Mouse (Mus musculus) T-helper 17 cell (primary cell): ENCODE measurements around the gene Trim11.

ENCODE experiments used
- in situ Hi-C, 2 experiments: fragments of 300-600 bp; cut with MboI, MseI; formaldehyde crosslinking; loops; 1 replicate in 1 of 2; 2 replicates in 1 of 2; pipeline ENCODE4 v1.15.1; 2025; ENCODE audit warnings: high pct_unique_total_duplicates in 2 of 2

The Trim11 gene

DNA sequence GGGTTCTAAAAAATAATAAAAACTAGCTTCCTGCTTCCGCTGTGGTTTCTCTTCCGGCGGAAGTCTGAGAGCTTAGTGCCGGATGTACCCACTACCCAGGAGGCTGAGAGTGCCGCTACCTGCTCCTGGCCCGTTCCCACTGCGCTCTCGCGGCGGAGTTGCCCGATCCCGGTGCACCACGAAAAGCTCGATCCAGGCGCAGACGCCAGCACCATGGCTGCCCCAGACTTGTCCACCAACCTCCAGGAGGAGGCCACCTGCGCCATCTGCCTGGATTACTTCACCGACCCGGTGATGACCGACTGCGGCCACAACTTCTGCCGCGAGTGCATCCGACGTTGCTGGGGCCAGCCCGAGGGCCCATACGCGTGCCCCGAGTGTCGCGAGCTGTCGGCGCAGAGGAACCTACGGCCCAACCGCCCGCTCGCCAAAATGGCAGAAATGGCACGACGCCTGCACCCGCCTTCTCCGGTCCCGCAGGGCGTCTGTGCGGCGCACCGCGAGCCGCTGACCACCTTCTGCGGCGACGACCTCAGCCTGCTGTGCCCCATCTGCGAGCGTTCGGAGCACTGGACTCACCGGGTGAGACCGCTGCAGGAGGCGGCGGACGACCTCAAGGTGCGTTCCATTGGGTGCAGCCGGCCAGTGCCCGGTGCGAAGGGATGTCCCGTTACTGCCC lies at the start of gene Trim11:
TSS of gene Trim11 (plus strand) at position 67 of the 679 bp plus-strand sequence.
- in situ Hi-C loops = loop anchor here in 1 of 2 experiments (10.0 kb wide), 1 partner anchor 867 kb away; no protein-coding TSS in a partner anchor

DNA sequence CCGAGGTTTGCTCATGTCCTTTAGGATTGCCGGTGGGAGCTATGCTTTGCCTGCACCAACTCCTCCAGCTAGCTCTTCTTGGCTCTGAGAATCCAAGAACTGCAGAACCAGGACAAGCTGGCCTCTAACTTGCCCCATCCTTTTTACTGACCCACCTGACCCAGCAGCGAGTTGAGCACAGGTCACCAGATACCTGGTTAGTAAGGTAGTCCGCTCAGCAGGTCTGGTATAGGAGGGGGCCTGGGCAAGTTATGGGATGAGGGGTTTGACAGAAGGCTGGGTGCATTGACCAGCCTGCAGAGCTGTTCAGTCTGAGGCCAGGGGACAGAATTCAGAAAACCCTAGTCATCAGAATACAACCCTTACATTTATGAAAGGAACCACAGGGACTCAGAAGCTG lies 48.8 kb upstream of the Trim11 start:
- in situ Hi-C loops = no loop called here

DNA sequence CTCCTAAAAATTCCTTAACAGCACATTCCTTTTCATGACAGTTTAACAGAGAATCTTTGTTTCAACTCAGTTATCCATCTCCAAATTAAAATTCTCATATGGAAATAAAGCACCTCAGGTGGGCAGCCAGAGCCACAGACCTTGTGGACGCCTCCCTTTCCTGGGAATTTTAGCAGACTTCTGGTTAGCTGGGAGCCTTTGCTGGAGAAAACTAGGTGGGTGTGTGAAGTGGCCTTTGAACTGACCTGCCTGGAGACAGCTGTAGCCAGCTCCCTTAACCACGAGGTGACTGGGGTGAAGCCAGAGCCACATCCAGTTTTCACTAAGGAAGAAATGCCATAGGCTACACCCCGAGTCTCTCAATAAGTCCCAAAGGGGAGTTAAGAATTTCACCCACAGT lies 48.3 kb upstream of the Trim11 start:
- in situ Hi-C loops = no loop called here

GRCm38 (mm10) chr11:58930254-58930653 lies 47.6 kb upstream of the Trim11 start:
- in situ Hi-C loops = no loop called here

DNA sequence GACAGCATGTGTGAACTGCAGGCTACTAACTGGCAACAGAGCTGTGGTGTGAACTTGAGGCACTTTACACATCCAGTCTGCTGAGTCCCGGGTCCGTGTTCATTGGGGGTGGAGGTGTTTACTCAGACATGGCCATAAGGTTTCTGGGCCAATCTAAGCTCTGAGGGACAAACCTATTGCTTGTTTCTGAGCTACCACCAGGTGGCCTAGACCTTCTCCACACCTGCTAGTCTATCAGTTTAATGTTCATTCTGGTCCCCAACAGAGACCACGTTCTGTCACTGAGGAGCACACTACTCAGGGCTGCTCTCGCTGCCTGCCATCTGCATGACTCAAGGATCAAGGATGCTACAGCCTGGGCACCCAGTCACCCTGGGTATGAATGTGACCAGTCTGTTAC lies 46.3 kb upstream of the Trim11 start:
- in situ Hi-C loops = no loop called here

- in situ Hi-C loops = no loop called here
Observed at GRCm38 (mm10) chr11:58937909-58938308, 40.0 kb upstream of the Trim11 start.

DNA sequence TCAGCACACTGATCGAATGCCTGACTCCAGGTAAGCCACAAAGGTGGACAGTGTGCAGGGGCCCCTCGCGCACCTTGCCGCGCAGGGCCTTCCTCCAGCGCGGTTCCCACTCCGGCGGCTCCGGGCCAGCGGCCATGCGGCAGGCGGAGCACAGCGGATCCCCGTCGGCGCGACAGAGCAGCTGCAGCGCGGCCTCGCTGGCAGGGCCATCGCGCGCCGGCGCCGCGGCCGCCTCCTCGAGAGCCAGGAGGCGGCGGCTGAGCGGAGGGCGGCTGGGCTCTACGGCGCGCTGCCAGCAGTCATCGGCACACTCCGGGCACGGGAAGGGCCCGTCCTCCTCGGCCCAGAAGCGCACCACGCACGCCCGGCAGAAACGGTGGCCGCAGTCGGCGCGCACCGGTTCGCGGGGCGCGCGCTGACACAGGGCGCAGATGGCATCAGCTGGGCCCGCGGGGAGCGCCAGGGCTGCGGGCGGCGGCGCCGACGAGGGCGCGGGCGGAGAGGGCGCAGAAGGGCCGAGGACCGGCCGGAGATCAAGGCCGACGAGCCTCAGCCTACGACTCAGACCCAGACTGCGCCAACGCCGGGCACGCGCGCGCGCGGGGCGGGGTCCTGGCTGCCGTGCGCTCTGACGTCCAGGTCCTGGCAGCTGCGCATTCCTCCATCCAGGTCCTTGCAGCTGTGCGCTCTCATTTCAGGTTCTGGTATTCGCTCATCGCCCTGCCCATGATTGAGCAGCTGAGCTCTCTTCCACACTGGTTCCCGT lies 39.4 kb upstream of the Trim11 start, which contains the start of gene Rnf187:
TSS of gene Rnf187 (minus strand) at position 595 of the 766 bp plus-strand sequence.
- in situ Hi-C loops = no loop called here

GRCm38 (mm10) chr11:58939088-58939439 lies 38.8 kb upstream of the Trim11 start:
- in situ Hi-C loops = no loop called here

GRCm38 (mm10) chr11:58944136-58944535 lies 33.8 kb upstream of the Trim11 start:
- in situ Hi-C loops = no loop called here

- in situ Hi-C loops = no loop called here
Observed at GRCm38 (mm10) chr11:58947306-58947705, 30.6 kb upstream of the Trim11 start.

DNA sequence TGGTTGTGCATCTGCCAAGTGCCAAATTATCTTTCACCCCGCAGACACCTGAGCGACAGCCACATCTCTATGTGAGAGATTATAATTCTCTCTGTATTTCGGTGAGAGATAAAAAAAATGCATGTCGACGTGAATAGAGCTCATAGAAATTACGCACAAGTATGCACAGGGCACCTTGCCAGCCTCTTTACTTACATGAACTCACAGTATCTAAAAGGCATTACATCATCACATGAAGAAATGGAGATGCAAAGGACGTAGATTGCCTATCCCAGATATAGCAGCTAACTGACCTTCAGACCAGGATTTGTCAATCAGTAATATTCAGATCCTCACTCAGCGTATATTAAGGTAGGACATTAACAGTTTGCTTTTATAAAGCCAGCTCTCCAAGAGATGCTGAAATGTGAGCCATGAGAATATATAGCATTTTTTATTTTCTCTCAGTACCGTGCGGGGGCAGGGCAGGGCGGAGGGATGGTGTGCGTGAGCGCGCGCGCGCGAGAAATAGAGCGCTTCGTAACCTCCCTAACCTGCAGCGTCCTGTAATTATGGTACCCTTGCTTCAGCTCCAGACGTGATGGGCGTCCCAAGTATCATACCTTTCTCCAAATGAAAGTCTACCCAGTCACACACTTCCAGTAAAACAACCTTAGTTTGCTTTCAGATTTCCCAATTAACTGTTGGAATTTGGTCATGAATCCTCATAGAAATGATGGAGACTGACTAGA lies 29.9 kb upstream of the Trim11 start:
- in situ Hi-C loops = no loop called here

DNA sequence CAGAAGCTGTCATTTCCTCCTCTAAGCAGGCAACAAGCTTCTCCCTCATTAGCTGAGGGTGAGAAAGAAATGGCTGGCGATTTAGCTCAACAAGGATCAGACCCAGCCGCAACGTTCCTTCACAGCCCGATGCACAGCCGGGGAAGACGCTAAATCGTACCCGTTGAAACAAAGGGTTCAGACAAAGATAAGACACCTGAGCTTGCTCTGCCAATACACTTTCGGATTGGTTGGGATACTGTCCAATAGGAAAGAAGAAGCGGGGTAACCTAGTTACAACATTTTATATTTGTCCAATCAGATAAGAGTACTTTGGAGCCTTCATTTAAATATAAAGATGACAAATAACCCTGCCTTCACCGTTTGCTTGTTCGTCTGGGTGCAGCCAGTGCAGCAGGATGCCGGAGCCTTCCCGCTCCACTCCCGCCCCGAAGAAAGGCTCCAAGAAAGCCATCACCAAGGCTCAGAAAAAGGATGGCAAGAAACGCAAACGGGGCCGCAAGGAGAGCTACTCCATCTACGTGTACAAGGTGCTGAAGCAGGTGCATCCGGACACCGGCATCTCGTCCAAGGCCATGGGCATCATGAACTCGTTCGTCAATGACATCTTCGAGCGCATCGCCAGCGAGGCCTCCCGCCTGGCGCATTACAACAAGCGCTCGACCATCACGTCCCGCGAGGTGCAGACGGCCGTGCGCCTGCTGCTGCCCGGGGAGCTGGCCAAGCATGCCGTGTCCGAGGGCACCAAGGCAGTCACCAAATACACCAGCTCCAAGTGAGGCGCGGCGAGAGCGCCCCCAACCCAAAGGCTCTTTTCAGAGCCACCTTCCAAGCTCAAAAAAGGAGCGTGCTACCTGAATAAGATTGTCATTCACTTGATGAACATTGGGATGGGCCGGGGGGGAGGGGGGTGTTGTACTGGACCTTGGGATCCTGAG lies 29.1 kb upstream of the Trim11 start, which contains the start of gene Hist3h2ba:
TSS of gene Hist3h2ba (plus strand) at position 379 of the 938 bp plus-strand sequence.
- in situ Hi-C loops = no loop called here

- in situ Hi-C loops = loop anchor here in 1 of 2 experiments (10.0 kb wide), 1 partner anchor 645 kb away; the partner anchor contains the start of gene Zfp692
Observed at GRCm38 (mm10) chr11:58949480-58950431, 28.1 kb upstream of the Trim11 start.

DNA sequence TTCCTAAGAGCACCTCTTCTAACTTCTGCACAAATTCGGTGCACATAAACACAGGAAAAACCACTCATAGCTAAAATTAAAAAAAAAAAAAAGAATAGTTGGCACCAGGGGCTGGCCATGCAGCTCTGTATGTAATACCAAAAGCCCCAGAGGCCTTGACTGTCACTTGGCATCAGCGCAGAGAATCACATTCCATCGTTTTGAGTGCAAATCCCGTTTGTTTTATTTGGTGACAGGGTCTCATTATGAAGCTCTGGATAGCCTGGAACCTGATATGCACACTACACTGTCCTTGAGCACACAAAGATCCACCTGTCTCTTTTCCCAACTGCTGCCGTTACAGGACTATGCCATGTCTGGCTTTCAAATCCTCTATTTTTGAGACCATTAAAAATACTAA lies 26.7 kb upstream of the Trim11 start:
- in situ Hi-C loops = loop anchor here in 1 of 2 experiments (10.0 kb wide), 1 partner anchor 646 kb away; the partner anchor contains the start of gene Zfp692

DNA sequence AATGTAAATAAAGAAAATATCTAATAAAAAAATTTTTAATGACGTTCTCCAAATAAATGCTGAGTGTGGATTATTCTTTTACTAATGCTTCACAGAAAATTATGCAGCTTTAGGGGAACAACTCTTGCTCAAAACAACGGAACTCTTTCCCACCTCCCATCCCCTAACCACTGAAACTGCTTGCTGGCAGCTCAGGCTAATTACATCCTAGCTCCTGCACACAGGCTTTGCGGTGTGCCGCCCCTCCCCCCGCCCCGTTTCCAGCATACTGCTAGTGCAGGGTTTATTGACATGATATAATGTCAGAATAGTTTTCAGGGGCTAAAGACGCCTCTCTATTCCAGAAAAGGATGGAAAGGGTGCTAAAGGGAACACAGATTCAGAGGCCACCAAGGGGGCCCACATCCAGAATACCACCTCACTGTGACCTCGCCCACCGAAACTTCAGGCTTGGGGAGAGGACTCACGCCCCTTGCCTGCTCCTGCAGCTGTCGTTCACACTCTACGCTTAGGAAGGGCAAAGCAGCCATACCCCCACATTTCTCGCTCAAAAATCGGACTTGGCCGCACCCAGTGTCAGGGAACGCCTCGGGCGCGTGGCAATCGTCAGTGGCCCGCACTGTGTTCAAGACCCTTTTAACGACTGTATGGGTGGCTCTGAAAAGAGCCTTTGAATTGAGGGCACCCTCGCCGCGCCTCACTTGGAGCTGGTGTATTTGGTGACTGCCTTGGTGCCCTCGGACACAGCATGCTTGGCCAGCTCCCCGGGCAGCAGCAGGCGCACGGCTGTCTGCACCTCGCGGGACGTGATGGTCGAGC lies 24.3 kb upstream of the Trim11 start:
- in situ Hi-C loops = loop anchor here in 1 of 2 experiments (10.0 kb wide), 1 partner anchor 649 kb away; the partner anchor contains the start of gene Zfp692

DNA sequence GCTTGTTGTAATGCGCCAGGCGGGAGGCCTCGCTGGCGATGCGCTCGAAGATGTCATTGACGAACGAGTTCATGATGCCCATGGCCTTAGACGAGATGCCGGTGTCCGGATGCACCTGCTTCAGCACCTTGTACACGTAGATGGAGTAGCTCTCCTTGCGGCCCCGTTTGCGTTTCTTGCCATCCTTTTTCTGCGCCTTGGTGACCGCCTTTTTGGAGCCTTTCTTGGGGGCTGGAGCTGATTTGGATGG lies 23.8 kb upstream of the Trim11 start:
- in situ Hi-C loops = loop anchor here in 1 of 2 experiments (10.0 kb wide), 1 partner anchor 649 kb away; the partner anchor contains the start of gene Zfp692

- in situ Hi-C loops = loop anchor here in 1 of 2 experiments (10.0 kb wide), 1 partner anchor 650 kb away; the partner anchor contains the start of gene Zfp692
Observed at GRCm38 (mm10) chr11:58954420-58955142, 23.3 kb upstream of the Trim11 start, which contains the start of the genes Hist3h2a and Trim17. Hist3h2a (plus strand) TSS chr11:58954685. Trim17 (plus strand) TSS chr11:58954685.
